Comparison of ENCODE assay signal across 40 mouse cellular contexts in the genomic region with DNA sequence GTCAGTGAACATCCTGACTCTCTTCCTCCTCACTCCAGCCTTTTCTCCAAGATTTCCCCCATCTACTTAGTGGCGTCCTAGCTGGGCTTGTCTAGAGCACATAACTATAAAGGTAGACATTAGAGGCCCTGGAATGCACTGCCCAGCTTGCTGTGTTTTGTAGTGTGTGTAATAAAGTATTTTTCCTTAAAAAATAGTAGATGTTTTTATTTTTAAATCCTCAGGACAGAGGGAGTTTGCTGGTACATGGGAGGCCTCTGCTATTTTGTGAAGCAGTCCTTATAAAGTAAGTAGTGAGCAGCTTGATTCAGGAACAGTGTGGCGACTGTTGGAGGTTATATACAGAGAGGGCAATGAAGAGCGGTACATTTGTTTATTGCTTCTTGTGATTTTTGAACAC. TPM values are rescaled to one million over a fixed set of nuclear protein-coding genes. Genes with fewer than 3 reads are reported as not detected.
"Had no signal": no experiment of that assay in that cellular context is flagged by ENCODE, and none has a peak within 500 bp of the region (broad histone marks: within the 10 kb centered on the region; RNA-seq: fewer than 3 reads in every experiment).

No protein-coding gene starts in this region.

- H3K27ac ChIP-seq: left cerebral cortex, adult 2 months; limb, embryonic 10.5 days; limb, embryonic 12.5 days; limb, embryonic 13.5 days; limb, embryonic 15.5 days; liver, embryonic 12.5 days; liver, embryonic 13.5 days; liver, embryonic 14.5 days; liver, embryonic 15.5 days; macrophage; midbrain, embryonic 10.5 days; midbrain, embryonic 12.5 days; midbrain, embryonic 13.5 days; midbrain, embryonic 15.5 days; neural tube, embryonic 12.5 days had no signal

- H3K9me3 ChIP-seq: limb, embryonic 10.5 days; limb, embryonic 12.5 days; limb, embryonic 13.5 days; limb, embryonic 15.5 days; liver, embryonic 12.5 days; liver, embryonic 13.5 days; liver, embryonic 15.5 days; megakaryocyte, embryonic 14.5 days; midbrain, embryonic 10.5 days; midbrain, embryonic 12.5 days; midbrain, embryonic 13.5 days; midbrain, embryonic 15.5 days; neural tube, embryonic 12.5 days had no signal

- H3K4me2 ChIP-seq: limb, embryonic 12.5 days; limb, embryonic 13.5 days; limb, embryonic 15.5 days; liver, embryonic 11.5 days; liver, embryonic 12.5 days; liver, embryonic 13.5 days; liver, embryonic 15.5 days; lung, embryonic 14.5 days; midbrain, embryonic 12.5 days; midbrain, embryonic 13.5 days; midbrain, embryonic 15.5 days; neural tube, embryonic 12.5 days had no signal

- DNase-seq: left cerebral cortex, postnatal 4 days; liver; liver, embryonic 13.5 days; liver, postnatal 0 days; lung, adult 2 months; lung, embryonic 14.5 days; lung, postnatal 10 days; lung, postnatal 14 days; lung, postnatal 36 days; lung, postnatal 4 days had no signal

- H3K9ac ChIP-seq: limb, embryonic 12.5 days; limb, embryonic 13.5 days; limb, embryonic 15.5 days; liver, embryonic 12.5 days; liver, embryonic 13.5 days; liver, embryonic 14.5 days; liver, embryonic 15.5 days; liver, postnatal 0 days; lung, embryonic 14.5 days; midbrain, embryonic 12.5 days; midbrain, embryonic 13.5 days; midbrain, embryonic 15.5 days; neural tube, embryonic 12.5 days had no signal

- ATAC-seq: liver, embryonic 12.5 days; liver, postnatal 0 days; lung, postnatal 0 days; midbrain, embryonic 13.5 days; midbrain, embryonic 15.5 days; midbrain, embryonic 16.5 days had no signal

- H3K36me3 ChIP-seq: limb, embryonic 10.5 days; limb, embryonic 12.5 days; limb, embryonic 13.5 days; limb, embryonic 15.5 days; liver, embryonic 12.5 days; liver, embryonic 13.5 days; liver, embryonic 15.5 days; midbrain, embryonic 10.5 days; midbrain, embryonic 12.5 days; midbrain, embryonic 13.5 days; midbrain, embryonic 15.5 days; neural tube, embryonic 12.5 days had no signal

- H3K4me3 ChIP-seq: left cerebral cortex, adult 2 months; limb, embryonic 10.5 days; limb, embryonic 12.5 days; limb, embryonic 13.5 days; limb, embryonic 15.5 days; liver, embryonic 12.5 days; liver, embryonic 13.5 days; liver, embryonic 15.5 days; megakaryocyte, embryonic 14.5 days; midbrain, embryonic 10.5 days; midbrain, embryonic 12.5 days; midbrain, embryonic 13.5 days; midbrain, embryonic 15.5 days; myocyte; neural tube, embryonic 12.5 days had no signal

RNA-seq across cellular contexts. Expression of gene Prss16, which starts 0.8 kb away (rescaled TPM):
- total RNA-seq: left cerebral cortex, postnatal 4 days; liver, adult 2 months; monocyte, adult 5-6 weeks had no signal
- polyA plus RNA-seq: liver, adult 2 months; midbrain, embryonic 10.5 days; midbrain, embryonic 12.5 days; midbrain, embryonic 13.5 days; midbrain, embryonic 15.5 days; midbrain, embryonic 16.5 days; midbrain, postnatal 0 days; neural tube, embryonic 12.5 days had no signal

RNA-seq across cellular contexts. Expression of gene Hist1h2ah, which starts 26.7 kb away (rescaled TPM):
- total RNA-seq: monocyte, adult 5-6 weeks had no signal
- polyA plus RNA-seq: liver, adult 2 months; macrophage; midbrain, embryonic 13.5 days; midbrain, embryonic 15.5 days; midbrain, embryonic 16.5 days had no signal

RNA-seq across cellular contexts. Expression of gene Hist1h2bk, which starts 27.0 kb away (rescaled TPM):
- polyA plus RNA-seq: macrophage; midbrain, embryonic 16.5 days; midbrain, postnatal 0 days had no signal

RNA-seq across cellular contexts. Expression of gene Pom121l2, which starts 27.7 kb away (rescaled TPM):
- total RNA-seq: left cerebral cortex, adult 18-20 months; left cerebral cortex, adult 2 months; left cerebral cortex, adult 8-10 months; left cerebral cortex, postnatal 10 days; left cerebral cortex, postnatal 25 days; left cerebral cortex, postnatal 36 days; liver, adult 2 months; megakaryocyte, adult 5-6 weeks; megakaryocyte-erythroid progenitor cell, adult 5-6 weeks; monocyte, adult 5-6 weeks had no signal
- polyA plus RNA-seq: liver, adult 2 months; liver, embryonic 11.5 days; liver, embryonic 12.5 days; liver, embryonic 13.5 days; liver, embryonic 14.5 days; liver, embryonic 15.5 days; liver, embryonic 16.5 days; liver, postnatal 0 days; lung, adult 2 months; lung, postnatal 0 days; macrophage; midbrain, embryonic 10.5 days; midbrain, embryonic 12.5 days; midbrain, embryonic 13.5 days; midbrain, embryonic 15.5 days; midbrain, embryonic 16.5 days; midbrain, postnatal 0 days; myocyte; neural tube, embryonic 12.5 days had no signal
